Mouse (Mus musculus): ENCODE results near the gene Klrb1b. TPM values are rescaled to one million over a fixed set of nuclear protein-coding genes. Genes with fewer than 3 reads are reported as not detected.
A peak's percentile ranks its signal among the peaks of the same experiment; 100 is the strongest.
"Not testable (repeated sequence)": the region's sequence is repeated elsewhere in the genome, so short reads cannot be mapped to it uniquely, and the experiment has no call there.

Gene Klrb1b
- polyA plus RNA-seq, 1 experiment from 2014 or later: 0.35 TPM

DNA sequence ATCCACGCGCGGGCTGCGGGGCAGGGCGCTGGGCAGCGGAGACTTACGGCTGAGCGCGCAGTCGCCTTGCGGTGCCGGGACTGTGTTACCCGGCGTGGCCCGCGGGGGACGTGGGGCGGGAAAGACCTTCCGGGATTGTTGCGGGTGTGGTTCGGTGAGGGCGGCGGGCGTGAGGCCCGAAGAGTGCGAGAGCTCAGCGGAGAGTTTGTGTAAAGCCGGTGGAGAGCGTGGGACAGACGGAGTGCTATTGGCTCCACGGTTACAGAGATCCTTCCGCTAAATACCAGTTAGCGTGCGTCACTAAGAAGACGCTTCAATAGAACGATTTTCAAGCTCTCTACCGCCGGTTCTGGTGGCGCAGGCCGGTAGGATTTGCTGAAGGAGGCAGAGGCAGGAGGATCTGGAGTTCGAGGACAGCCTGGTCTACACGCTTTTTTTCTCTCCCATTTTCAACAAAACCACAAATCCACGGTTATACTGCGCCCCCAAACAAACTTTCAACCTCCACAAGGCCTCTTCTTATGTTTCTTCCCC is 16.9 kb upstream of the Klrb1b start:
- peak overlapping the region; percentile 99 for H3K27ac ChIP-seq (ENCODE audit: low read length)
- ATAC-seq: peak; percentile 78
- no peaks in the 10 kb centered on the region for H3K27me3 ChIP-seq (replicated peaks; ENCODE audit: insufficient read depth, low read length)

DNA sequence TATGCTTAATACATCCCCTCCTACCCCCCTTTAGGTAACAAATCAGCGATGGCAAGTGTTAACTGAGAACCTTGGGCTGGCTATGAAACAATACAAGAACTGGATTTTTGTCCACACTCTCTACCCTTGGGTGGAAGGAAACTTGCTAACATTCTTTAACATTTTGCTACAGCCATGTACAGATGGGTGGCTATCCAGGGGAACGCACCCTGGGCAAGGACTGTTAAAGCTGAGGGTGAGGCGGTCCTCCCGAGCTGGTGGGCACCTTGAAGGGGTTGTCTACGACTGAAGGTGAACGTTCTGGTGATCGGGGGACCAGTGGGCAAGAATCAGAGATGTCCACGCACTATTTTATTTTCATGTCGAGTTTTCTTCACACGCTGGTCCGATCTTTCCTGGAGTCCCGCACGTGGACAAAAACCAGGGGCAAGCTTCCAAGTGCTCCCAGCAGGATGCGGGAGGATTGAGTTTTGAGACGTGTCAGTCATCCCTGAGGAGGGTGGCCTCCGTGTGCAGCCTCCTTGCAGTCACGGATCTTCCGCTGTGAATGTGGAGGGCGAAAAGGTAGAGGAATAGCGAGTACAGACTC is 16.3 kb upstream of the Klrb1b start:
- ATAC-seq: no peak
- Histone ChIP-seq H3K27me3 (replicated peaks; ENCODE audit: insufficient read depth, low read length) (no peaks in the 10 kb centered on the region), H3K4me1 (ENCODE audit: insufficient read depth, low read depth, low read length) (peaks cover 11% of the 10 kb centered on the region; the same call in 1 of the 2 replicates), H3K36me3 (ENCODE audit: insufficient read depth, low read length) (no peaks in the 10 kb centered on the region), H3K27ac (ENCODE audit: low read length) (peak overlapping the region; percentile 99), H3K9me3 (ENCODE audit: low read length) (no peaks in the 10 kb centered on the region), H3K4me3 (ENCODE audit: low read depth, low read length) (peak overlapping the region; percentile 80), H3K4me2 (replicated peaks; ENCODE audit: low read depth, low read length) (peak overlapping the region; percentile 79), H3K9ac (replicated peaks; ENCODE audit: low read depth) (peak overlapping the region; percentile 88)
- DNase-seq (ENCODE audit: low spot score): peak; percentile 46
- 1% methylated on average over 20 of the region's 20 CpGs for WGBS
- TF ChIP-seq EP300 (IDR thresholded peaks at IDR 0.05): no peak
- no peak; the same call in 1 of the 2 replicates for TF ChIP-seq CTCF (IDR thresholded peaks at IDR 0.05)

More for the DNA sequence above, 16.9 kb upstream of the Klrb1b start:
- Histone ChIP-seq H3K9ac (replicated peaks; ENCODE audit: low read depth) (peak overlapping the region; percentile 88), H3K4me1 (ENCODE audit: insufficient read depth, low read depth, low read length) (peaks cover 11% of the 10 kb centered on the region; the same call in 1 of the 2 replicates), H3K36me3 (ENCODE audit: insufficient read depth, low read length) (no peaks in the 10 kb centered on the region), H3K4me2 (replicated peaks; ENCODE audit: low read depth, low read length) (peak overlapping the region; percentile 79), H3K9me3 (ENCODE audit: low read length) (no peaks in the 10 kb centered on the region), H3K4me3 (ENCODE audit: low read depth, low read length) (peak overlapping the region; percentile 80)
- under 1% methylated on average over 40 of the region's 44 CpGs for WGBS
- TF ChIP-seq CTCF (IDR thresholded peaks at IDR 0.05) (peak; percentile 29), EP300 (IDR thresholded peaks at IDR 0.05) (no peak)
- DNase-seq (ENCODE audit: low spot score): peak; percentile 98

DNA sequence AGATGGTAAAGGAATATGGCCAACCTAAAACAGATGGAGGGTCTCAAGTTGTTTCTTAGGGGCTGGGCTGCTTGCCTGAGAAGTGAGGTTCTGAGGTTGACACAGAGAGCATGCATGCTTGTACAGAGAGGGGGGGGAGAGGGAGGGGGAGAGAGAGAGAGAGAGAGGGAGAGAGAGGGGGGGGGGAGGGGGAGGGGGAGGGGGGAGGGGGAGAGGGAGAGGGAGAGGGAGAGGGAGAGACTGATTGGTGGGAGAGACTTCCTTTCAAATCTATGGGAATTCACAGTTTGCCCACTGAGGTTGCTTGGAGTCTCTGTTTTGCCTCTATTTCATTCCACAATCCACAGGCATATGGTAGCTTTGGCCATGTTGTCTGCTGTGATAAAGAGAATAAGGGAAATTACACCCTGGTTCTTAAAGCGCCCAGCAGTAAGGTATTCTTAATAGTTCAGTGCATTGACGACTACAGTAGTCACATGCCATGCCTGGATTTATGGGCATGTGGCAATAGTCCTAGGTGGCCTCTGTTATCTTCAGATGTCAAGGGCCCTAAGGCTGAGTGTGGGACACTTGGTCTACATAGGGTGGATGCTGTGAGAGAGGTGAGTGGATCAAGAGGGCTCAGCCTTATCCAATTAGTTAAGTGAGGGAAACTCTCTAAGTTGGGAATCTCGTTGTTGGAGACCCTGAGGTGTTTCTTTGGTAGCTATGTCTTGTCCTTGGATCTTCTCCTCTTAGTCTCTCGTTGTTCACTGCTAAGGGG is 15.4 kb upstream of the Klrb1b start:
- 44% methylated on average over 4 of the region's 4 CpGs for WGBS
- Histone ChIP-seq H3K9me3 (ENCODE audit: low read length) (no peaks in the 10 kb centered on the region), H3K27me3 (replicated peaks; ENCODE audit: insufficient read depth, low read length) (no peaks in the 10 kb centered on the region), H3K4me2 (replicated peaks; ENCODE audit: low read depth, low read length) (peak overlapping the region; percentile 79; the same call in 1 of the 2 replicates), H3K4me3 (ENCODE audit: low read depth, low read length) (no peak overlapping the region), H3K9ac (replicated peaks; ENCODE audit: low read depth) (no peak overlapping the region), H3K36me3 (ENCODE audit: insufficient read depth, low read length) (no peaks in the 10 kb centered on the region), H3K4me1 (ENCODE audit: insufficient read depth, low read depth, low read length) (peaks cover 11% of the 10 kb centered on the region; the same call in 1 of the 2 replicates), H3K27ac (ENCODE audit: low read length) (0 out of 2 replicates have a peak overlapping the region, but pooled peaks have one; percentile 99)
- DNase-seq (ENCODE audit: low spot score): peak; percentile 52
- TF ChIP-seq CTCF (IDR thresholded peaks at IDR 0.05) (no peak), EP300 (IDR thresholded peaks at IDR 0.05) (peak; percentile 52; the same call in 1 of the 2 replicates)
- no peak for ATAC-seq

DNA sequence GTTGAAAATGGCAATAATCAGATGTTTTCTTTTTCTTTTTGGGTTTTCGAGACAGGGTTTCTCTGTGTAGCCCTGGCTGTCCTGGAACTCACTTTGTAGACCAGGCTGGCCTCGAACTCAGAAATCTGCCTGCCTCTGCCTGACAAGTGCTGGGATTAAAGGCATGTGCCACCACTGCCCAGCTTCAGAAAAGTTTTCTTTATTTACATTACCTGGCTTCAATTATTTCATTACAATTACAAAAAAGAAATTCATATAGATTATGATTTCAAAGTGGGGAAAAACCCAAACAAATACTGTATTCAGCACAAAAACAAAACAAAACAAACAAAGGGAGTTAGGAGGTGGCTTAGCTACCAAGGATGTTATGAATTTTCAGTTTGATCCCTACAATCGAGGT is 14.5 kb upstream of the Klrb1b start:
- H3K4me1 ChIP-seq (ENCODE audit: insufficient read depth, low read depth, low read length): peaks cover 11% of the 10 kb centered on the region; the same call in 1 of the 2 replicates
- not testable (repeated sequence) for H3K9me3 ChIP-seq (ENCODE audit: low read length); H3K27me3 ChIP-seq (replicated peaks; ENCODE audit: insufficient read depth, low read length); ATAC-seq; DNase-seq (ENCODE audit: low spot score); H3K27ac ChIP-seq (ENCODE audit: low read length); H3K4me2 ChIP-seq (replicated peaks; ENCODE audit: low read depth, low read length); H3K36me3 ChIP-seq (ENCODE audit: insufficient read depth, low read length); H3K4me3 ChIP-seq (ENCODE audit: low read depth, low read length); H3K9ac ChIP-seq (replicated peaks; ENCODE audit: low read depth)
- WGBS: 84% methylated on average over 3 of the region's 3 CpGs

DNA sequence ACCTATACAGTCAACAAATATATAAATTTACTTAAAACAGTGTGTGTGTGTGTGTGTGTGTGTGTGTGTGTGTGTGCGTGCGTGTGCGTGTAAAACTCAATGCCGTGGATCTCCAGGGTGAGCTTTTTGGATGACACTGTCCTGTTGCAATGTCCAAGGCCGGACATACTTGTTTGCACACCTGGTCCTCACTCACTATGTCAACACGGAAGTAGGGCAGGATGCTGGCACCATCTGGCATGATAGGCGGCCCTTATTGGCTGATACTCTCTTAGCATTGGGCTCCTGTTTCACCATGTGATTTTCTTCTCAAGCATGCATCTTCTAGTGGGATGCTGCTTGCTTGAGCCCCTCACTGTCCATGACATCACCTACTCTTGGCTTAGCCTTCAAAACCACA is 13.8 kb upstream of the Klrb1b start:
- DNase-seq (ENCODE audit: low spot score): no peak
- Histone ChIP-seq H3K4me1 (ENCODE audit: insufficient read depth, low read depth, low read length) (peaks cover 11% of the 10 kb centered on the region; the same call in 1 of the 2 replicates), H3K27ac (ENCODE audit: low read length) (peak overlapping the region; percentile 99; the same call in 1 of the 2 replicates), H3K4me2 (replicated peaks; ENCODE audit: low read depth, low read length) (peak overlapping the region; percentile 74; the same call in 1 of the 2 replicates), H3K36me3 (ENCODE audit: insufficient read depth, low read length) (no peaks in the 10 kb centered on the region), H3K9ac (replicated peaks; ENCODE audit: low read depth) (no peak overlapping the region), H3K27me3 (replicated peaks; ENCODE audit: insufficient read depth, low read length) (no peaks in the 10 kb centered on the region), H3K4me3 (ENCODE audit: low read depth, low read length) (peak overlapping the region; percentile 81; the same call in 1 of the 2 replicates), H3K9me3 (ENCODE audit: low read length) (no peaks in the 10 kb centered on the region)
- 28% methylated on average over 7 of the region's 7 CpGs for WGBS
- TF ChIP-seq EP300 (IDR thresholded peaks at IDR 0.05): no peak
- no peak for TF ChIP-seq CTCF (IDR thresholded peaks at IDR 0.05)
- ATAC-seq: no peak

DNA sequence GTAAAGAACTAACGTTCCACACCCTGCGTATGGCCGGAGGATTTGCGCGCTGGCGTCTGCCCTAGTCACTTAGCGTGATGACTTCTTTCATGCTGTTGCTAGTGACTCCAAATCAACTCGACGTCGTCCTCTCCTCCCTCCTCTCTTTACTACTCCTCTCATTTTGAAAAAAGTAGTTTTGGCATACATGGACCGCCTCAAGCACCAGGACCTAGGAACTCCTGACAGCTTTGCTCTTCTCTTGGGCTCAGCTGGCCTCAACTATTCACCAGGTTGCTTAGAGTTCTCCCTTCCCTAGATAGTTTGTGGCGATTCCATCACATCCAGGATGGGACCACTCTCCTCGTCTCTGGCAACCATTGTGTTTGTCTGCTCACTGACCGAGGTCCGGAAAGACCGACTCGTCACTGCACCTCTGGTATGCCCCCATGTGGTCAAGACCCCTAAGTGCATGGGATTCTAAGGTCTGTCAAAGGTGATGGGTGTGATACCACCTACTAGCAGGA is 13.2 kb upstream of the Klrb1b start:
- DNase-seq (ENCODE audit: low spot score) (peak; percentile 90), ATAC-seq (peak; percentile 29)
- Histone ChIP-seq H3K9me3 (ENCODE audit: low read length) (no peaks in the 10 kb centered on the region), H3K4me2 (replicated peaks; ENCODE audit: low read depth, low read length) (peak overlapping the region; percentile 74), H3K27ac (ENCODE audit: low read length) (peak overlapping the region; percentile 99), H3K27me3 (replicated peaks; ENCODE audit: insufficient read depth, low read length) (no peaks in the 10 kb centered on the region), H3K9ac (replicated peaks; ENCODE audit: low read depth) (peak overlapping the region; percentile 55), H3K36me3 (ENCODE audit: insufficient read depth, low read length) (no peaks in the 10 kb centered on the region), H3K4me3 (ENCODE audit: low read depth, low read length) (peak overlapping the region; percentile 81), H3K4me1 (ENCODE audit: insufficient read depth, low read depth, low read length) (peaks cover 11% of the 10 kb centered on the region; the same call in 1 of the 2 replicates)
- WGBS: under 1% methylated on average over 17 of the region's 17 CpGs
- TF ChIP-seq EP300 (IDR thresholded peaks at IDR 0.05) (no peak), CTCF (IDR thresholded peaks at IDR 0.05) (peak; percentile 93)
